Mouse (Mus musculus): Measurements from ENCODE around the gene Tax1bp1.

GRCm38 (mm10) chr6:52674541-52674940, 39.0 kb upstream of the Tax1bp1 start:
- no peak for TF ChIP-seq POLR2A (IDR thresholded peaks at IDR 0.05; ENCODE audit: insufficient read depth, low read depth, low read length)
- TF ChIP-seq CTCF (IDR thresholded peaks at IDR 0.05; ENCODE audit: insufficient read depth, low read depth, low read length) = no peak

Measured in olfactory bulb, adult 2 months (tissue).